Mouse (Mus musculus) embryonic facial prominence, embryonic 14.5 days (tissue): ENCODE measurements around the gene Olfr372. TPM values are rescaled to one million over a fixed set of nuclear protein-coding genes. Genes with fewer than 3 reads are reported as not detected.
"Not testable (repeated sequence)": the region's sequence is repeated elsewhere in the genome, so short reads cannot be mapped to it uniquely, and the experiment has no call there.

Source experiments
- ATAC-seq: fragments of 200-750 bp; cut with Nextera tagmentation; 2 replicates; pipeline ENCODE4 v1.8.0; 2017; ENCODE audit warnings: low read depth, moderate number of reproducible peaks, moderate TSS enrichment
- DNase-seq: peaks from one replicate; pipeline ENCODE4 v3.0.0-alpha.2; 2015; ENCODE audit warnings: low spot score
- H3K27ac ChIP-seq: fragments of 300-500 bp; sonication (generic); replicated peaks from 2 replicates; pipeline ENCODE4 v1.5.1; 2014; ENCODE audit warnings: low read depth, mild to moderate bottlenecking, low read length, moderate library complexity
- H3K27me3 ChIP-seq: fragments of 300-500 bp; sonication (generic); replicated peaks from 2 replicates; pipeline ENCODE4 v1.6.1; 2014; ENCODE audit warnings: low read length; ENCODE audit not compliant: control insufficient read depth, insufficient read depth
- H3K36me3 ChIP-seq: fragments of 300-500 bp; sonication (generic); 2 replicates; pipeline ENCODE4 v1.6.1; 2014; ENCODE audit warnings: low read length, mixed read lengths; ENCODE audit not compliant: control insufficient read depth, insufficient read depth
- H3K4me1 ChIP-seq: fragments of 300-500 bp; sonication (generic); 2 replicates; pipeline ENCODE4 v1.6.1; 2014; ENCODE audit warnings: antibody characterized with exemption, low read length; ENCODE audit not compliant: control insufficient read depth, insufficient read depth
- H3K4me2 ChIP-seq: fragments of 300-500 bp; sonication (generic); 2 replicates; pipeline ENCODE4 v1.6.1; 2014; ENCODE audit warnings: low read depth, mild to moderate bottlenecking, low read length, moderate library complexity, mixed read lengths
- H3K4me3 ChIP-seq: fragments of 300-500 bp; sonication (generic); 2 replicates; pipeline ENCODE4 v1.5.1; 2014; ENCODE audit warnings: low read depth, mild to moderate bottlenecking, low read length
- H3K9ac ChIP-seq: fragments of 300-500 bp; sonication (generic); 2 replicates; pipeline ENCODE4 v1.6.1; 2014; ENCODE audit warnings: low read depth, mild to moderate bottlenecking, low read length, moderate library complexity, mixed read lengths
- H3K9me3 ChIP-seq: fragments of 300-500 bp; sonication (generic); 2 replicates; pipeline ENCODE4 v1.6.1; 2016; ENCODE audit warnings: low read length; ENCODE audit not compliant: control insufficient read depth
- WGBS: fragments of 180-500 bp; shearing (Covaris S2); extraction: QIAGEN DNeasy Blood & Tissue Kit; methylation state at CpG from one replicate; pipeline ENCODE4 v1.1.7; 2014; 5-methylcytosine and 5-hydroxymethylcytosine counted together
- polyA plus RNA-seq: library from polyadenylated mRNA; unstranded; fragments of >200 nt; fragmentation: Nextera tagmentation; extraction: Ambion mirVana; gene quantifications from 2 replicates; pipeline ENCODE4 v1.2.1, GENCODE M21; 2014

The Olfr372 gene
- not detected in 2 replicates for polyA plus RNA-seq

DNA sequence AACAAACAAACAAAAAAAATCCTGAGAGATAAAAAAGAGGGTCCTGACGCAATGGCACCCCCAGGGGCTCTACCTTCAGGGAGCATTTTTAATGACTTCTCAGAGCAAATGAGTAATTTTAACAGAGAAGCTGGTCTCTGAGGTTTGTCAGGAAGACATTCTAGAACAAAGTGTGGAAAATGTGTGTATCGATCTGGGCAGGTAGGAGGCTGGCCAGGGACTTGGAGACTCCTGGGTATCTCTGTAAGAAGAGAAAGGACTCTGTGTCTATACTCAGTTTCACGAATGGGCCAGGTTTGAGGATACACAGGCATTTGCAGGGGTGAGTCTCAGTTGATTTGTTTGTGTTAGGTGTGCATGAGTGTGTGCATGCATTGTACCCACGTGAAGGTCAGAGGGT is at the start of gene Olfr372:
Gene Olfr372 (plus strand): TSS at position 301 of the 400 bp plus-strand sequence.
- H3K4me3 ChIP-seq, H3K9me3 ChIP-seq, ATAC-seq, H3K27ac ChIP-seq, H3K9ac ChIP-seq, DNase-seq, H3K4me2 ChIP-seq, H3K4me1 ChIP-seq, H3K27me3 ChIP-seq, H3K36me3 ChIP-seq: not testable (repeated sequence)
- WGBS: 77% methylated on average over 4 of the region's 4 CpGs

DNA sequence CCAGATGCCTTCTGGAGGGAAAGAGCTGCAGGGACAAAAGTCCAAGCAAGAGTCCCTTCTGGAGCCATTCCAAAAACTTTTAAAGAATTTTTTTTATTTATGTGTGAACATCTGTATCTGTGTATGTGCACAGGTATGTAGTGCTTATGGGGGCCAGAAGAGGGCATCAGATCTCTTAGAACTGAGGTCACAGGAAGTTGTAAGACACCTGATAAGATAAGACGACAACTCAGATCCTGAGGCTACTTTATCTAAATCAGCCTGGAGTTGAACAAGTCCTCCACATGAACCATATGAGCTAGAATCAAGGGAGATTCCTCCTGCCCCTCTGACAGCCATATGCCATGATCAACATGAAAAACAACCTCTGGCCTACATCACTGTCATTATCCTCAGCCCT is 41.6 kb upstream of the Olfr372 start:
- no peak for ATAC-seq
- Histone ChIP-seq H3K4me1 (no peaks in the 10 kb centered on the region), H3K9me3 (no peaks in the 10 kb centered on the region), H3K27me3 (no peaks in the 10 kb centered on the region), H3K36me3 (no peaks in the 10 kb centered on the region), H3K4me3 (no peak overlapping the region), H3K4me2 (no peak overlapping the region), H3K27ac (no peak overlapping the region), H3K9ac (no peak overlapping the region)
- DNase-seq: no peak
- WGBS: 88% methylated on average over 1 of the region's 1 CpGs

DNA sequence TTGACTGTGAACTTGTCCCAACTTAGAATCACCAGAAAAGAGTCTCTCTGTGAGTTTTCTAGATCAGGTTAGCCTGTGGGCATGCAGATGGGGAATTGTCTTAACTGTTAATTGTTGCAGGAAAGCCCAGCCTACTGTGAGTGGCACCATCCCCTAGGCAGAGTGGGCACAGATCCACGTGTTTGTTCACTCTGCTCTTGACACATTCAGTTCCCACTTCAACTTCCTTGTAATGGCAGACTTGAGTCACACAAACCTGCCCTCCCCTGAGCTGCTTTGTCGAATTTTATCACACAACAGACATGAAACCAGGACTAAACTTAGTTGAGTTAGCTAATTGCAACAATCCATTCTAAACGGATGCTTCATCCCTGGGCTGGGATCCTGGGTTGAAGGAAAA is 40.8 kb upstream of the Olfr372 start:
- Histone ChIP-seq H3K36me3 (no peaks in the 10 kb centered on the region), H3K4me2 (no peak overlapping the region), H3K4me3 (no peak overlapping the region), H3K27ac (no peak overlapping the region), H3K9me3 (no peaks in the 10 kb centered on the region), H3K9ac (no peak overlapping the region), H3K27me3 (no peaks in the 10 kb centered on the region), H3K4me1 (no peaks in the 10 kb centered on the region)
- no peak for ATAC-seq
- WGBS: 61% methylated on average over 3 of the region's 3 CpGs
- no peak for DNase-seq

DNA sequence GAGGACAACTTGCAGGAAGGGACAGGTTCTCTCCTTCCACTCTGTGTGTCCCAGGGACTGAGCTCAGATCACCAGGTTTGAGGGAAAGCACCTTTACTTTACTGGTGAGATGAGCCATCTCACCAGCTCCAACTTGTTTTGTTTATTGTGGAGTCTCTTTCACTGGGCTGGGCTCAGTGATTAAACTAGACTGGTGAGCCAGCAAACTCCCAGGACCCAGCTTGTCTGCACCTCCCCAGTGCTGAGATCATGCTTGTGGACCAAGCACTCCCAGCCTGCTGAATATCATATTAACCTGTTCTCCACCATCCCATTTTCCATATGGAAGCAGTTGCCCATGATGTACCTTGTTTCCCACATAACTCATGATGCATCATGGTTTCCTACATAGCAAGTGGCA is 38.1 kb upstream of the Olfr372 start:
- H3K4me1 ChIP-seq: no peaks in the 10 kb centered on the region
- no peak overlapping the region for H3K4me2 ChIP-seq
- no peaks in the 10 kb centered on the region for H3K27me3 ChIP-seq
- H3K36me3 ChIP-seq: no peaks in the 10 kb centered on the region
- H3K9me3 ChIP-seq: no peaks in the 10 kb centered on the region
- DNase-seq: no peak
- H3K9ac ChIP-seq: no peak overlapping the region
- no peak overlapping the region for H3K4me3 ChIP-seq
- no peak for ATAC-seq
- no peak overlapping the region for H3K27ac ChIP-seq

DNA sequence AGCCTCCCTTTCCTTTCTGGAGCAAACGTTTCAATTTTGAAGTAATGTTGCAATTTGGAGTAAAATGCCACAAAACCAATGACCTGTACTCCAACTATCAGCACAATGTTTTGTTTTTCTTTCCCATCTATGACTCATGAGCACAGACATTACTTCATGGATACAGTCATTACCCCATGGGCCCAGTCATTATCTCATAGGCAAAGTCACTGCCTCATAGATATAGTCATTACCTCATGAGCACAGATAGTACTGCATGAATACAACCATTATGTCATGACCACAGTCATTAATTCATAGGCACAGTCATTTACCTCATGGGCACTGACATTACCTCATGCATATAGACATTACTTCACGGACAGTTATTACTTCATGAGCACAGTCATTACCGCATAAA is 35.1 kb upstream of the Olfr372 start:
- no peak overlapping the region for H3K27ac ChIP-seq
- 85% methylated on average over 3 of the region's 3 CpGs for WGBS
- H3K4me1 ChIP-seq: no peaks in the 10 kb centered on the region
- no peak for DNase-seq
- H3K9me3 ChIP-seq: no peaks in the 10 kb centered on the region
- H3K27me3 ChIP-seq: no peaks in the 10 kb centered on the region
- no peaks in the 10 kb centered on the region for H3K36me3 ChIP-seq
- H3K9ac ChIP-seq: no peak overlapping the region
- ATAC-seq: no peak
- H3K4me2 ChIP-seq: no peak overlapping the region
- H3K4me3 ChIP-seq: no peak overlapping the region

DNA sequence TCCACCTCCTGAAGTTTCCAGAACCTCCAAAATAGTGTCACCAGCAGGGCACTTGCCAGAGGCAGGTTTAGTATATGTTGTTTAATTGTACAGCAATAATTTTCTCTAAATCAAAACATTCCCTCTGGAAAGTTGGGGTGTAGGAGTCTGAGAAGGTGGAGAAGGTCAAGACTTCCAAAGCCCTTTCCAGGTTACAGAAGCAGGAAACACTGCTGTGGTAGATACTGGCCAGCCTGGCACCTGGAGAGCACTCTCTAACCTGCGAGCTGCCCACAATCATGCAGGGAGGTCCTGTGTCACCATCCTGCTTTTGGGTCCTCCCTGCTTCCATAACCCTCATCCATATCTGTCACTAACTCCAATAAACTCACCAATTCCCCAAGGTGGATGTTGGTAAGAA is 34.3 kb upstream of the Olfr372 start:
- 91% methylated on average over 1 of the region's 1 CpGs for WGBS
- no peak for DNase-seq
- ATAC-seq: no peak
- no peaks in the 10 kb centered on the region for H3K27me3 ChIP-seq
- no peak overlapping the region for H3K4me3 ChIP-seq
- no peaks in the 10 kb centered on the region for H3K36me3 ChIP-seq
- H3K27ac ChIP-seq: no peak overlapping the region
- H3K4me1 ChIP-seq: no peaks in the 10 kb centered on the region
- H3K9me3 ChIP-seq: no peaks in the 10 kb centered on the region
- H3K4me2 ChIP-seq: no peak overlapping the region
- no peak overlapping the region for H3K9ac ChIP-seq

DNA sequence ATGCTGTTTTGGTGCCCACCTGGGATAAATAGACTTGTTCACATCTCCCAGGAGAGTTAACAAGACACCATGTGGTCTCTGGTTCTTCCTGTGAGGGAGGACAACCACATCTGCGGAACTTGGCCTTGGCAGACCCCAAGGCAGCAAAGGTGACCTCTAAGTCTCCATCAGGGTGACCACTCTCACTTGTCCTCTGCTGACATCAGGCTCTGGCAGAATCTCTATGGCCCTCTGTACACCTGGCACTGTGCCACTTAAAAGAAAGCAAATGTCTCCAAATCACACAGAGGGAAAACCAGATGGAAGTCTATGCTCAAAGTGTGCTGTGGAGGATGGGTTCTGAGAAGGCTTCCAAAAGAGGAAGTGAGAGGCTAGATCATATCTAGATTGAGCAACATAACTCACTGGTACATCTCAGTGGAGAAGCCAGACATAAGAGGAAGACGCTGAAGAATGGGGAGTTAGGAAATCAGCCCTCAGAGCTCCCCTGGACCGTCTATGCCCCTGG is 32.8 kb upstream of the Olfr372 start:
- Histone ChIP-seq H3K4me1 (no peaks in the 10 kb centered on the region), H3K27me3 (no peaks in the 10 kb centered on the region), H3K36me3 (no peaks in the 10 kb centered on the region), H3K9me3 (no peaks in the 10 kb centered on the region), H3K9ac (no peak overlapping the region), H3K27ac (no peak overlapping the region), H3K4me3 (no peak overlapping the region), H3K4me2 (no peak overlapping the region)
- ATAC-seq (no peak), DNase-seq (no peak)
- WGBS: 64% methylated on average over 3 of the region's 3 CpGs

DNA sequence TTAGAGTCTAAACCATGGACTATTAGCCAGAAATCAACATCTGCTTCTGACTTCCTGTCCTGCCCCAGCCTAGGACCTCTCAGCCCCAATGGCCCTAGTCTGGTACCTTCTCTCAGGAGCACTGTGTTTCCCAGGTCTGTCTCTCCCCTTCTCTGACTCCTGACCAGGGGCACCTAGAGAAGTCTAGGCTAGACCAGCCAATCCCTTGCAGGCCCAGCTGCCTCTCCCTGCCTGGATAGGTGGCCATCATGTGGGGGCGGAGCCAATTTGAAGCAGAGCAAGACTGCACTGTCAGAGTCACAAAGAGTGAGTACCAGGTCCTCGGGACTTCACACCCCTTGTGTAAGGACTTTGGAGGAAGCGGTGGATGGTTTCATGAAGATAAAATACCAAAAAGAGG is 31.5 kb upstream of the Olfr372 start, which contains the start of gene Cyp4f18:
Gene Cyp4f18 (minus strand): TSS at position 154 of the 400 bp plus-strand sequence.
- no peaks in the 10 kb centered on the region for H3K36me3 ChIP-seq
- 71% methylated on average over 3 of the region's 3 CpGs for WGBS

DNA sequence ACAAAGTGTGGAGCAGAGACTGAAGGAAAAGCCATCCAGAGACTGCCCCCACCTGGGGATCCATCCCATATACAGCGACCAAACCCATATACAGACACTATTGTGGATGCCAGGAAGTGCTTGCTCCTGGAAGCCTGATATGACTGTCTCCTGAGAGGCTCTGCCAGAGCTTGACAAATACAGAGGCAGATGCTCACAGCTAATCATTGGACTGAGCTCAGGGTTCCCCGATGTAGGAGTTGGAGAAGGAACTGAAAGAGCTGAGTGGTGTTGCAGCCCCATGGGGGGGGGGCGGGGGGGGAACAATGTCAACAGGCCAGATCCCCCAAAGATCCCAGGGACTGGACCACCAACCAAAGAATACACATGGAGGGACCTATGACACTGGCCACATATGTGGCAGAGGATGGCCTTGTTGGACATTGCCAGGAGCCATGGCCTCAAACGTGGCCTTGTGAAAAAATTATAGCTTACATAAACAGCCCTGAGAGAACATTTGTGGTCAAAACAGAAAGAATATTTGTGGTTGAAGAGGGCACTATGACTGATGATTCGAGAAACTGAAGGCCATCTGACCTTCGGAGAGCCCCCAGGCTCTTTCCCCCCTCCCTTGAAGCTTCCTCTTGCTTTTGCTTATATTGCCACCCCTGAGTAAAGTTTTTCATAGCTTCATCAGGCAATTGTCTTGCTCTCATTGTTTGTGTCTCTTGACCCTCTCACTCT is 27.4 kb upstream of the Olfr372 start:
- H3K27me3 ChIP-seq, H3K27ac ChIP-seq, H3K9me3 ChIP-seq, H3K4me2 ChIP-seq, H3K36me3 ChIP-seq, H3K4me3 ChIP-seq, ATAC-seq, DNase-seq, H3K9ac ChIP-seq, H3K4me1 ChIP-seq: not testable (repeated sequence)
- 66% methylated on average over 5 of the region's 6 CpGs for WGBS

More for the DNA sequence above, 31.5 kb upstream of the Olfr372 start, which contains the start of gene Cyp4f18:
- Histone ChIP-seq H3K4me3 (no peak within 1 kb of the TSS), H3K27ac (no peak within 1 kb of the TSS), H3K27me3 (no peaks in the 10 kb centered on the region), H3K4me1 (no peaks in the 10 kb centered on the region), H3K9me3 (no peaks in the 10 kb centered on the region), H3K4me2 (no peak within 1 kb of the TSS), H3K9ac (no peak within 1 kb of the TSS)
- ATAC-seq (no peak), DNase-seq (no peak)
